12 mouse cellular contexts compared by ENCODE assay signal in genomic region chr14:34612222-34612621, GRCm38 (mm10). TPM values are rescaled to one million over a fixed set of nuclear protein-coding genes. Genes with fewer than 3 reads are reported as not detected.
A peak's percentile ranks its signal among the peaks of the same experiment; 100 is the strongest.
DNase-seq lines count a peak whose midpoint lies in the region; ATAC-seq and TF ChIP-seq lines count a peak whose summit lies in the region.
"Had no signal": no experiment of that assay in that cellular context is flagged by ENCODE, and none has a peak within 500 bp of the region (broad histone marks: within the 10 kb centered on the region; RNA-seq: fewer than 3 reads in every experiment).

No protein-coding gene starts in this region.

- intact Hi-C loops in heart, adult 2 months (cut with DNase I): no loop called here

- H3K79me2 ChIP-seq in heart, adult 2 months (replicated peaks; ENCODE audit: control insufficient read depth, insufficient read depth, low read length): no peaks in the 10 kb centered on the region

- no peaks in the 10 kb centered on the region for H3K27me3 ChIP-seq in heart, adult 2 months (ENCODE audit: control insufficient read depth, insufficient read depth, low read length)
- H3K27me3 ChIP-seq in splenic B cell, adult 2 months (ENCODE audit: control insufficient read depth, insufficient read depth, low read length, poor library complexity, severe bottlenecking): peaks cover 2% of the 10 kb centered on the region; the same call in 1 of the 2 replicates
- H3K27me3 ChIP-seq in neural tube, embryonic 15.5 days (replicated peaks): peaks cover 20% of the 10 kb centered on the region

- no peak for TF ChIP-seq POLR2A in heart, adult 2 months (IDR thresholded peaks at IDR 0.05; ENCODE audit: insufficient read depth, low read depth, low read length)

- H3K4me3 ChIP-seq in heart, adult 2 months: no peak overlapping the region
- no peak overlapping the region for H3K4me3 ChIP-seq in neural tube, embryonic 15.5 days (replicated peaks)
- H3K4me3 ChIP-seq: forebrain, embryonic 13.5 days had no signal

- no peak overlapping the region for H3K27ac ChIP-seq in heart, adult 2 months
- H3K27ac ChIP-seq in neural tube, embryonic 15.5 days (replicated peaks): no peak overlapping the region
- H3K27ac ChIP-seq: forebrain, embryonic 13.5 days had no signal

- TF ChIP-seq CTCF in heart, adult 2 months (IDR thresholded peaks at IDR 0.05): peak; percentile 49

- no peak for TF ChIP-seq EP300 in heart, adult 2 months (IDR thresholded peaks at IDR 0.05; ENCODE audit: insufficient read depth, low read depth, low read length)

- no peak for ATAC-seq in neural tube, embryonic 15.5 days (ENCODE audit: low FRiP score)
- ATAC-seq: forebrain, embryonic 13.5 days had no signal

- no peaks in the 10 kb centered on the region for H3K4me1 ChIP-seq in heart, adult 2 months (ENCODE audit: control insufficient read depth, insufficient read depth, low read length)
- peaks cover 7% of the 10 kb centered on the region for H3K4me1 ChIP-seq in neural tube, embryonic 15.5 days

- H3K9ac ChIP-seq in heart, adult 2 months (ENCODE audit: low read depth, low read length): no peak overlapping the region
- H3K9ac ChIP-seq in neural tube, embryonic 15.5 days (replicated peaks): no peak overlapping the region
- H3K9ac ChIP-seq: forebrain, embryonic 13.5 days had no signal

- no peaks in the 10 kb centered on the region for H3K36me3 ChIP-seq in heart, adult 2 months (ENCODE audit: control insufficient read depth, insufficient read depth, low read length)
- H3K36me3 ChIP-seq in splenic B cell, adult 2 months (ENCODE audit: control insufficient read depth, insufficient read depth, low read length, poor library complexity, severe bottlenecking): no peaks in the 10 kb centered on the region
- H3K36me3 ChIP-seq in neural tube, embryonic 15.5 days: no peaks in the 10 kb centered on the region

- DNase-seq in heart, adult 2 months: no peak
- DNase-seq in heart, adult 9 months (ENCODE audit: low spot score in 2 of 2): no peak
- DNase-seq in lung, postnatal 14 days: peak; percentile 28
- DNase-seq in lung, postnatal 4 days: no peak
- DNase-seq in R1 (ENCODE audit: low read depth, low spot score): peak; percentile 70
- peak; percentile 28 for DNase-seq in splenic B cell, adult 2 months (ENCODE audit: low read depth, low spot score)
- DNase-seq in gastrocnemius, postnatal 10 days: no peak
- DNase-seq: cerebellum, postnatal 36 days; heart, postnatal 10 days had no signal

- H3K4me2 ChIP-seq in neural tube, embryonic 15.5 days: no peak overlapping the region
- H3K4me2 ChIP-seq: forebrain, embryonic 13.5 days had no signal

- no peaks in the 10 kb centered on the region for H3K9me3 ChIP-seq in neural tube, embryonic 15.5 days (replicated peaks)
- H3K9me3 ChIP-seq: forebrain, embryonic 13.5 days had no signal

- WGBS in heart, adult 2 months: 51% methylated on average over 4 of the region's 4 CpGs
- 48% methylated on average over 4 of the region's 4 CpGs for WGBS in neural tube, embryonic 15.5 days

RNA-seq across cellular contexts. Expression of gene Opn4, which starts 12.3 kb away (rescaled TPM):
- total RNA-seq in heart, adult 2 months (2021): 1 to 10 TPM; 2.4 to 2.6 TPM
- 7.9 and 9.2 TPM in 2 replicates for polyA plus RNA-seq in heart, adult 2 months (2012; rRNA removed)
- not detected for total RNA-seq in gastrocnemius, postnatal 10 days (2021)
- 0.28 TPM in 1 of 2 replicates, not detected in the other for polyA plus RNA-seq in neural tube, embryonic 15.5 days (2015; fragmentation: Nextera tagmentation; extraction: Ambion mirVana)
- total RNA-seq: left cerebral cortex, adult 18-20 months had no signal
- polyA plus RNA-seq: forebrain, embryonic 13.5 days had no signal

RNA-seq across cellular contexts. Expression of gene Ldb3, which starts 23.7 kb away (rescaled TPM):
- total RNA-seq in heart, adult 2 months (2021): 1,000 to 10,000 TPM in 1 of 2 experiments, 100 to 1,000 TPM in 1; 940 to 1,084 TPM
- polyA plus RNA-seq in heart, adult 2 months (2012; rRNA removed): 1,077 and 1,138 TPM in 2 replicates
- total RNA-seq in gastrocnemius, postnatal 10 days (2021): 1,000 to 10,000 TPM; 1,336 to 1,359 TPM
- polyA plus RNA-seq in neural tube, embryonic 15.5 days (2015; fragmentation: Nextera tagmentation; extraction: Ambion mirVana): 3.5 and 4.9 TPM in 2 replicates

Comparison
In these comparisons a context has a peak if more than half of its experiments do, and no peak if none do; other contexts are left out.
1. DNase-seq: peak in lung, postnatal 14 days (single experiment), R1 (single experiment) and splenic B cell, adult 2 months (single experiment); none in heart, adult 2 months (0 of 2), heart, adult 9 months (0 of 2), lung, postnatal 4 days (0 of 2) and gastrocnemius, postnatal 10 days (single experiment).